Mouse (Mus musculus): Measurements from ENCODE around the gene Cd27. TPM values are rescaled to one million over a fixed set of nuclear protein-coding genes. Genes with fewer than 3 reads are reported as not detected.

Gene Cd27
- polyA plus RNA-seq, 1 experiment, result 1,056 TPM

DNA sequence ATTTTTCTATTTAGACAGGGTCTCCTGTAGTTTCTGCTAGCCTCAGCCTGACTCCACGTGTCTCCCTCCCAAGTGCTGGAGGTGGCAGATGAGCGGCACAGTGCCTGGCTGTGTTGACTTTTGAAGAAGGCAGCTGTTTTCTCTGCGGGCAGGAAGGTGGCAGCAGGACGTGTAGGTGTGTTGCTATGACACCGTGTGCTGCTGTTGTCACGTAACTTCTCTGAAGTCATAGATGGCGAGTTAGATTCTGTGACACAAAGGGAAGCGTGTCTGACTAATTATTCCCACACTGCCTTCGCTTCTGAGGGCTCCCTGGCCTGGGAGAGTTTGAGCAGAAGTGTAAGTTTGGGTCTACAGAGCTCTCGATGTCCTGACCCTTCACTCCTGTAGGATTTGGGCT is 28.4 kb upstream of the Cd27 start:
- TF ChIP-seq POLR2A (IDR thresholded peaks at IDR 0.05; ENCODE audit: control insufficient read depth, extremely low read depth, insufficient read depth, low read length, poor library complexity), result peak; percentile 48; the same call in 1 of the 2 replicates
- TF ChIP-seq CTCF (IDR thresholded peaks at IDR 0.05; ENCODE audit: borderline replicate concordance, control insufficient read depth, extremely low read depth, insufficient read depth, low read length, poor library complexity), result no peak
- no peaks in the 10 kb centered on the region for H3K27me3 ChIP-seq (ENCODE audit: control insufficient read depth, insufficient read depth, low read length)
- WGBS, result 7% methylated on average over 10 of the region's 10 CpGs
- H3K4me1 ChIP-seq (replicated peaks; ENCODE audit: control insufficient read depth, insufficient read depth, low read length), result peaks cover 22% of the 10 kb centered on the region
- peak overlapping the region; percentile 92 for H3K27ac ChIP-seq (ENCODE audit: control insufficient read depth, insufficient read depth, low read length)
- H3K36me3 ChIP-seq (ENCODE audit: control insufficient read depth, insufficient read depth, low read length), result no peaks in the 10 kb centered on the region
- peak overlapping the region; percentile 26; the same call in 1 of the 2 replicates for H3K4me3 ChIP-seq (ENCODE audit: control insufficient read depth, insufficient read depth, low read length)
- peak; percentile 82 for DNase-seq

DNA sequence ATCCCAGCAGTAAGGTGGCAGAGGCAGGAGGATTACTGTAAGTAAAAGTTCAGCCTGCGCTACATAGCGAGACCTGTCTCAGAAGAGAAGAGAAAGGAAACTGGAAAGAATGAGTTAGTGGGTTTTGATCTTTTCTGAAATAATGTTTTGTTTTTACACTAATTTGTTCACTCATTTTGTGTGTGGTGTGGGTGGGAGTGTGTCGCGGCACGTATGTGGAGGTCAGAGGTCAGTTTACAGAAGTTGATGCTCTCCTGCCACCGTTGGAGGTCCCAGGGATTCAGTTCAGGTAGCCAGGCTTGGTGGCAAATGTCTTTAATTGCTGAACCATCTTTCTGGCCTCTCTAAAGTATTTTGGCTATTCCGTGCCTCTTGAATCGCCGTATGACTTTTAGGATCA is 27.4 kb upstream of the Cd27 start:
- no peak for TF ChIP-seq CTCF (IDR thresholded peaks at IDR 0.05; ENCODE audit: borderline replicate concordance, control insufficient read depth, extremely low read depth, insufficient read depth, low read length, poor library complexity)
- no peak for TF ChIP-seq POLR2A (IDR thresholded peaks at IDR 0.05; ENCODE audit: control insufficient read depth, extremely low read depth, insufficient read depth, low read length, poor library complexity)

GRCm38 (mm10) chr6:125260006-125260555 is 23.3 kb upstream of the Cd27 start:
- WGBS, result 91% methylated on average over 10 of the region's 10 CpGs
- DNase-seq, result no peak
- Histone ChIP-seq H3K27me3 (ENCODE audit: control insufficient read depth, insufficient read depth, low read length) (no peaks in the 10 kb centered on the region), H3K4me3 (ENCODE audit: control insufficient read depth, insufficient read depth, low read length) (no peak overlapping the region), H3K4me1 (replicated peaks; ENCODE audit: control insufficient read depth, insufficient read depth, low read length) (peaks cover 25% of the 10 kb centered on the region), H3K36me3 (ENCODE audit: control insufficient read depth, insufficient read depth, low read length) (no peaks in the 10 kb centered on the region), H3K27ac (ENCODE audit: control insufficient read depth, insufficient read depth, low read length) (no peak overlapping the region)
- TF ChIP-seq POLR2A (IDR thresholded peaks at IDR 0.05; ENCODE audit: control insufficient read depth, extremely low read depth, insufficient read depth, low read length, poor library complexity), result no peak
- no peak for TF ChIP-seq CTCF (IDR thresholded peaks at IDR 0.05; ENCODE audit: borderline replicate concordance, control insufficient read depth, extremely low read depth, insufficient read depth, low read length, poor library complexity)

More for the DNA sequence above, 27.4 kb upstream of the Cd27 start:
- Histone ChIP-seq H3K27me3 (ENCODE audit: control insufficient read depth, insufficient read depth, low read length) (no peaks in the 10 kb centered on the region), H3K4me3 (ENCODE audit: control insufficient read depth, insufficient read depth, low read length) (no peak overlapping the region), H3K27ac (ENCODE audit: control insufficient read depth, insufficient read depth, low read length) (peak overlapping the region; percentile 64; the same call in 1 of the 2 replicates), H3K4me1 (replicated peaks; ENCODE audit: control insufficient read depth, insufficient read depth, low read length) (peaks cover 21% of the 10 kb centered on the region), H3K36me3 (ENCODE audit: control insufficient read depth, insufficient read depth, low read length) (no peaks in the 10 kb centered on the region)
- 85% methylated on average over 9 of the region's 9 CpGs for WGBS
- no peak for DNase-seq

DNA sequence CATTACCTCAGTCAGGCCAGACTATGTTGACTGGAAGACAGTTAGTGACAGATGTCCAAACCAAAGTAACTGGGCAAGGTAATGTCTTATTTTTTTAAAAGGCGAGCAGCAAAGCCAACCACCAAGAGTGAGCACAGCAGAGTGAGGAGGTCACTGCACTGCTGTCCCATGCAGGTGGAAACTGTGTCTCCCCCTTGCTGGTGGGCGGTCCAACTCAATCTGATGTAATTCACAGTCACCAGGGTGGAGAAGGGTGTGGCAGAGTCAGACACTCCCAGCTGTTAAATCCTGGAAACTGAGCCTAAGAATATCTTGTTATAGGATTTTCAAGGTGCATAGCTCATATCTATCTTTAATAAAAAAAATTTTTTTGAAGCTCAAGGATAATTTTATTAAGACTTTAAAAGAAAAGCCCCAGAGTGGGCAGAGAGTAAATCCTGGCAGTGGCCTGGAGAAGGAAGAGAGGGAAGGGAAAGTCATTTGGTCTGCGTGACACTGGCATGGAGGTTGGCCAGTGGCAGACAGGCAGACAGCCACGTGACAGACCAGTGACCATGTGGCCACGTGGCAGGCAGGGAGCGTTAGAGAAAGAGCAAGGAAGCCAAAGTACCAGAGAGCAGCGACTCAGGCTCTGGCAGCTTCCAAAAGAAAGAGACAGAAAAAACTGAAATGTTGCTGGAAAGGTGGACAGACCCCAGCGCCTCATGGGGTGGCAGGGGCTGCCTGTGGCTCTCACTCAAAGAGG is 19.6 kb upstream of the Cd27 start:
- TF ChIP-seq CTCF (IDR thresholded peaks at IDR 0.05; ENCODE audit: borderline replicate concordance, control insufficient read depth, extremely low read depth, insufficient read depth, low read length, poor library complexity) (no peak), POLR2A (IDR thresholded peaks at IDR 0.05; ENCODE audit: control insufficient read depth, extremely low read depth, insufficient read depth, low read length, poor library complexity) (no peak)
- H3K4me3 ChIP-seq (ENCODE audit: control insufficient read depth, insufficient read depth, low read length), result no peak overlapping the region

GRCm38 (mm10) chr6:125255516-125256044 is 18.8 kb upstream of the Cd27 start:
- Histone ChIP-seq H3K4me1 (replicated peaks; ENCODE audit: control insufficient read depth, insufficient read depth, low read length) (peaks cover 30% of the 10 kb centered on the region), H3K27ac (ENCODE audit: control insufficient read depth, insufficient read depth, low read length) (no peak overlapping the region), H3K36me3 (ENCODE audit: control insufficient read depth, insufficient read depth, low read length) (no peaks in the 10 kb centered on the region), H3K27me3 (ENCODE audit: control insufficient read depth, insufficient read depth, low read length) (no peaks in the 10 kb centered on the region), H3K4me3 (ENCODE audit: control insufficient read depth, insufficient read depth, low read length) (no peak overlapping the region)
- no peak for TF ChIP-seq POLR2A (IDR thresholded peaks at IDR 0.05; ENCODE audit: control insufficient read depth, extremely low read depth, insufficient read depth, low read length, poor library complexity)
- WGBS, result 85% methylated on average over 7 of the region's 7 CpGs
- peak; percentile 24 for DNase-seq

More for the DNA sequence above, 19.6 kb upstream of the Cd27 start:
- DNase-seq, result no peak
- H3K36me3 ChIP-seq (ENCODE audit: control insufficient read depth, insufficient read depth, low read length), result no peaks in the 10 kb centered on the region
- H3K27ac ChIP-seq (ENCODE audit: control insufficient read depth, insufficient read depth, low read length), result no peak overlapping the region
- 91% methylated on average over 8 of the region's 8 CpGs for WGBS
- peaks cover 30% of the 10 kb centered on the region for H3K4me1 ChIP-seq (replicated peaks; ENCODE audit: control insufficient read depth, insufficient read depth, low read length)
- no peaks in the 10 kb centered on the region for H3K27me3 ChIP-seq (ENCODE audit: control insufficient read depth, insufficient read depth, low read length)

GRCm38 (mm10) chr6:125253863-125254715 is 17.3 kb upstream of the Cd27 start:
- no peak for DNase-seq

More at GRCm38 (mm10) chr6:125253863-125254715, 17.3 kb upstream of the Cd27 start:
- WGBS, result 33% methylated on average over 14 of the region's 14 CpGs
- Histone ChIP-seq H3K27ac (ENCODE audit: control insufficient read depth, insufficient read depth, low read length) (no peak overlapping the region), H3K36me3 (ENCODE audit: control insufficient read depth, insufficient read depth, low read length) (no peaks in the 10 kb centered on the region), H3K4me1 (replicated peaks; ENCODE audit: control insufficient read depth, insufficient read depth, low read length) (peaks cover 26% of the 10 kb centered on the region), H3K27me3 (ENCODE audit: control insufficient read depth, insufficient read depth, low read length) (no peaks in the 10 kb centered on the region), H3K4me3 (ENCODE audit: control insufficient read depth, insufficient read depth, low read length) (no peak overlapping the region)
- TF ChIP-seq CTCF (IDR thresholded peaks at IDR 0.05; ENCODE audit: borderline replicate concordance, control insufficient read depth, extremely low read depth, insufficient read depth, low read length, poor library complexity), result no peak
- TF ChIP-seq POLR2A (IDR thresholded peaks at IDR 0.05; ENCODE audit: control insufficient read depth, extremely low read depth, insufficient read depth, low read length, poor library complexity), result no peak
